Mouse (Mus musculus) gastrocnemius, postnatal 10 days (tissue): ENCODE measurements around the gene Actn3. TPM values are rescaled to one million over a fixed set of nuclear protein-coding genes. Genes with fewer than 3 reads are reported as not detected.

Experiments used
- DNase-seq: peaks from one replicate; pipeline ENCODE4 v3.0.0; 2021; ENCODE audit warnings: mixed read lengths
- total RNA-seq, 2 experiments: library from RNA; stranded (reverse); gene quantifications; 2 replicates each; pipeline ENCODE4 v1.2.3; 2021

The Actn3 gene
- total RNA-seq, 2 experiments from 2014 or later: 4,231 to 4,587 TPM

DNA sequence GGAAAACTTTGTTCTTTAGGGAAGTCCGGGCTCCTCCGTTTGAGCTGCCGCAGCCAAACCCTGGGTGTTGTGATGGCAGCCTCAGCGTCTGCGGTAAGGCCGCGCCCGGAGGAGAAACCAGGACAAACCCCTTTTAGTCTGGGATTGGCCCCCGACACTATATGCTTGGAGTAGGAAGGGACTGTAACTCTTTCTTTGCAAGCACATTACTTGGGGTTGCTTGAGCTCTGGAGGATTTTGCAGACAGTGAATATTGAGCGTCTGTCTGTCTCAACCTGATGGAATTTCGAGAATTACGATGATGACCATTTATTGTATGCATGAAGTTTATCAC lies 65.8 kb downstream of the Actn3 start:
- no peak for DNase-seq

Other genes starting within 250 kb of the Actn3 start
- 1 to 10 TPM in 1 of 2 experiments, under 1 TPM in 1; 0.20 to 1.0 TPM for gene Gm960, start 179.2 kb downstream of the Actn3 start, total RNA-seq
- gene Sptbn2, start 166.7 kb downstream of the Actn3 start, total RNA-seq: 1 to 10 TPM in 1 of 2 experiments, under 1 TPM in 1; 0.96 to 1.1 TPM
- 1 to 10 TPM; 2.5 to 4.6 TPM for gene Rbm4b, start 121.4 kb downstream of the Actn3 start, total RNA-seq
- 10 to 100 TPM; 44.8 to 46.5 TPM for gene Rbm4, start 84.0 kb downstream of the Actn3 start, total RNA-seq
- 10 to 100 TPM; 10.9 to 11.6 TPM for gene Gm21992, start 66.3 kb downstream of the Actn3 start, total RNA-seq
- gene Rbm14, start 66.3 kb downstream of the Actn3 start, total RNA-seq: 10 to 100 TPM; 18.6 to 22.5 TPM
- gene Ccs, start 38.6 kb downstream of the Actn3 start, total RNA-seq: 10 to 100 TPM; 31.4 to 33.1 TPM
- gene Ccdc87, start 38.5 kb downstream of the Actn3 start, total RNA-seq: not detected
- 10 to 100 TPM; 32.9 to 35.6 TPM for gene Ctsf, start 22.8 kb downstream of the Actn3 start, total RNA-seq
- gene Zdhhc24, start 759 bp upstream of the Actn3 start, total RNA-seq: 1 to 10 TPM; 4.5 to 5.3 TPM
- gene Bbs1, start 28.7 kb upstream of the Actn3 start, total RNA-seq: 1 to 10 TPM; 1.9 to 2.9 TPM
- 10 to 100 TPM; 32.1 to 33.8 TPM for gene Dpp3, start 50.4 kb upstream of the Actn3 start, total RNA-seq
- 1 to 10 TPM in 1 of 2 experiments, under 1 TPM in 1; 0.68 to 1.4 TPM for gene Peli3, start 65.2 kb upstream of the Actn3 start, total RNA-seq
- 10 to 100 TPM; 48.6 to 56.1 TPM for gene Mrpl11, start 84.2 kb upstream of the Actn3 start, total RNA-seq
- gene Npas4, start 112.4 kb upstream of the Actn3 start, total RNA-seq: under 1 TPM in 1 of 2 experiments, not detected in 1; 0.12 TPM
- gene Slc29a2, start 146.0 kb upstream of the Actn3 start, total RNA-seq: 1 to 10 TPM; 4.0 to 7.3 TPM
- 10 to 100 TPM; 21.5 to 21.9 TPM for gene B4gat1, start 160.9 kb upstream of the Actn3 start, total RNA-seq
- gene AC124502.3, start 161.0 kb upstream of the Actn3 start, total RNA-seq: 1 to 10 TPM in 1 of 2 experiments, under 1 TPM in 1; 0.84 to 1.3 TPM
- gene Brms1, start 163.4 kb upstream of the Actn3 start, total RNA-seq: 10 to 100 TPM; 14.3 to 15.5 TPM
- 1 to 10 TPM; 1.5 to 1.8 TPM for gene Rin1, start 172.6 kb upstream of the Actn3 start, total RNA-seq
- gene Cd248, start 190.2 kb upstream of the Actn3 start, total RNA-seq: 10 to 100 TPM; 45.2 to 60.2 TPM
- gene Tmem151a, start 207.6 kb upstream of the Actn3 start, total RNA-seq: under 1 TPM; 0.23 to 0.27 TPM
- 10 to 100 TPM; 46.4 to 49.3 TPM for gene Yif1a, start 210.6 kb upstream of the Actn3 start, total RNA-seq
- under 1 TPM; 0.75 to 0.90 TPM for gene Cnih2, start 220.6 kb upstream of the Actn3 start, total RNA-seq
- 100 to 1,000 TPM; 119 to 127 TPM for gene Rab1b, start 229.2 kb upstream of the Actn3 start, total RNA-seq
- 10 to 100 TPM; 27.2 to 28.7 TPM for gene Klc2, start 240.7 kb upstream of the Actn3 start, total RNA-seq